Mouse (Mus musculus): ENCODE results near the gene Adamts2.

- TF ChIP-seq CTCF (IDR thresholded peaks at IDR 0.05; ENCODE audit: control insufficient read depth, insufficient read depth, insufficient read length) (no peak), CEBPB (IDR thresholded peaks at IDR 0.05; ENCODE audit: low read depth) (no peak), USF1 (IDR thresholded peaks at IDR 0.05; ENCODE audit: low read depth) (no peak)
These were observed 33.2 kb downstream of the Adamts2 start for GRCm38 (mm10) chr11:50635051-50635590.

Measured in C2C12 (cell line).